In genomic region chr13:64493586-64493985, GRCm38 (mm10) we compare ENCODE assay signal across 41 mouse cellular contexts. TPM values are rescaled to one million over a fixed set of nuclear protein-coding genes. Genes with fewer than 3 reads are reported as not detected.
"Had no signal": no experiment of that assay in that cellular context is flagged by ENCODE, and none has a peak within 500 bp of the region (broad histone marks: within the 10 kb centered on the region; RNA-seq: fewer than 3 reads in every experiment).

No protein-coding gene starts in this region.

- H3K9ac ChIP-seq: heart, embryonic 12.5 days; heart, embryonic 13.5 days; heart, embryonic 15.5 days; hindbrain, embryonic 12.5 days; hindbrain, embryonic 13.5 days; hindbrain, embryonic 14.5 days; hindbrain, embryonic 15.5 days; intestine, embryonic 15.5 days; kidney, embryonic 15.5 days had no signal

- H3K36me3 ChIP-seq: heart, embryonic 10.5 days; heart, embryonic 12.5 days; heart, embryonic 13.5 days; heart, embryonic 15.5 days; hindbrain, embryonic 12.5 days; hindbrain, embryonic 13.5 days; hindbrain, embryonic 15.5 days; intestine, embryonic 15.5 days; kidney, embryonic 15.5 days had no signal

- H3K4me2 ChIP-seq: heart, embryonic 11.5 days; heart, embryonic 12.5 days; heart, embryonic 13.5 days; heart, embryonic 15.5 days; hindbrain, embryonic 12.5 days; hindbrain, embryonic 13.5 days; hindbrain, embryonic 14.5 days; hindbrain, embryonic 15.5 days; intestine, embryonic 15.5 days; kidney, embryonic 15.5 days had no signal

- H3K27ac ChIP-seq: heart, embryonic 10.5 days; heart, embryonic 13.5 days; heart, embryonic 15.5 days; hindbrain, embryonic 12.5 days; hindbrain, embryonic 13.5 days; hindbrain, embryonic 14.5 days; hindbrain, embryonic 15.5 days; hindbrain, postnatal 0 days; intestine, embryonic 15.5 days; kidney, embryonic 15.5 days; kidney, postnatal 0 days; layer of hippocampus, adult 2 months; left cerebral cortex, adult 2 months had no signal

- H3K4me1 ChIP-seq: heart, embryonic 10.5 days; heart, embryonic 12.5 days; heart, embryonic 13.5 days; heart, embryonic 15.5 days; hindbrain, embryonic 12.5 days; hindbrain, embryonic 13.5 days; hindbrain, embryonic 15.5 days; intestine, embryonic 15.5 days had no signal

- H3K4me3 ChIP-seq: heart, embryonic 10.5 days; heart, embryonic 12.5 days; heart, embryonic 13.5 days; heart, embryonic 15.5 days; hindbrain, embryonic 12.5 days; hindbrain, embryonic 13.5 days; hindbrain, embryonic 15.5 days; intestine, embryonic 15.5 days; kidney, embryonic 15.5 days; layer of hippocampus, adult 2 months; left cerebral cortex, adult 2 months had no signal

- H3K27me3 ChIP-seq: heart, embryonic 12.5 days; heart, embryonic 13.5 days; heart, embryonic 15.5 days; hindbrain, embryonic 12.5 days; hindbrain, embryonic 13.5 days; hindbrain, embryonic 15.5 days; intestine, embryonic 15.5 days; kidney, embryonic 15.5 days had no signal

- DNase-seq: heart, postnatal 10 days; heart, postnatal 14 days; heart, postnatal 36 days; heart, postnatal 4 days; kidney, adult 11 months; kidney, adult 18-20 months; kidney, adult 2 months; kidney, adult 9 months; kidney, postnatal 10 days; kidney, postnatal 14 days; kidney, postnatal 25 days; kidney, postnatal 36 days; kidney, postnatal 4 days; layer of hippocampus, adult 9-11 months; layer of hippocampus, postnatal 36 days had no signal

- H3K9me3 ChIP-seq: heart, embryonic 10.5 days; heart, embryonic 12.5 days; heart, embryonic 13.5 days; heart, embryonic 15.5 days; hindbrain, embryonic 12.5 days; hindbrain, embryonic 13.5 days; hindbrain, embryonic 15.5 days; intestine, embryonic 15.5 days; kidney, embryonic 15.5 days had no signal

- ATAC-seq: hindbrain, embryonic 16.5 days; hindbrain, postnatal 0 days; inflammation-experienced regulatory T-cells, adult 6 months; intestine, embryonic 15.5 days; intestine, embryonic 16.5 days; intestine, postnatal 0 days had no signal

RNA-seq across cellular contexts. Expression of gene Fam240b, which starts 4.0 kb away (rescaled TPM):
- polyA plus RNA-seq: heart, embryonic 10.5 days; heart, embryonic 11.5 days; heart, embryonic 12.5 days; heart, embryonic 13.5 days; heart, embryonic 14.5 days; heart, embryonic 15.5 days; heart, embryonic 16.5 days; heart, postnatal 0 days; hindbrain, embryonic 11.5 days; hindbrain, embryonic 12.5 days; hindbrain, embryonic 13.5 days; hindbrain, embryonic 14.5 days; hindbrain, embryonic 15.5 days; inflammation-experienced regulatory T-cells, adult 6 months; intestine, embryonic 14.5 days; intestine, embryonic 15.5 days; intestine, embryonic 16.5 days; intestine, postnatal 0 days; kidney, adult 2 months; kidney, embryonic 14.5 days; kidney, embryonic 15.5 days; large intestine, adult 2 months had no signal
